Mouse (Mus musculus): Measurements from ENCODE around the gene Alg10b.

GRCm38 (mm10) chr15:90249694-90250093 is 25.6 kb downstream of the Alg10b start:
- peak; percentile 83; the same call in 1 of the 2 replicates for TF ChIP-seq CTCF (IDR thresholded peaks at IDR 0.05; ENCODE audit: borderline replicate concordance, extremely low read depth, insufficient read depth, insufficient read length)
- no peak for TF ChIP-seq POLR2A (IDR thresholded peaks at IDR 0.05; ENCODE audit: borderline replicate concordance, extremely low read depth, insufficient read depth, insufficient read length, poor library complexity, severe bottlenecking)
